Mouse (Mus musculus): ENCODE measurements around the gene Tmem100.

Tmem100 gene

DNA sequence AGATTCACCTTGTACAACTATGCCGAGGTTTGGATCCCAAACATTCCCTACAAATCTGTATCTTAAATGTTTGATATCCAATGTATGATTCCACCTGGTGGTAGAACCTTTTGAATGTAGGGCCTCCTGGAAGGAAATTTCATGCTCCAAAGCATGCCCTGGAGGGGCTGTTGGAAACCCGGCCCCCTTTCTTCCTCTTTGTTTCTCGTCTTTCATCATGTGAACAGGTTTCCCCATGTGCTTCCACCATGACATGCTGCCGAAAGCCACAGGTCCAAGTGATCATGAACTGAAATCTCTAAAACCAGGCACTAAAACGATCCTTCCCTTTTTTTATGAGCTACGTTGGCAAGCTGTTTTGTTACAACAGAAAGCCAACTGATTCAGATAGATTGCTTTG lies 16.5 kb upstream of the Tmem100 start:
- DNase-seq (ENCODE audit: low read depth, low spot score), result no peak

DNA sequence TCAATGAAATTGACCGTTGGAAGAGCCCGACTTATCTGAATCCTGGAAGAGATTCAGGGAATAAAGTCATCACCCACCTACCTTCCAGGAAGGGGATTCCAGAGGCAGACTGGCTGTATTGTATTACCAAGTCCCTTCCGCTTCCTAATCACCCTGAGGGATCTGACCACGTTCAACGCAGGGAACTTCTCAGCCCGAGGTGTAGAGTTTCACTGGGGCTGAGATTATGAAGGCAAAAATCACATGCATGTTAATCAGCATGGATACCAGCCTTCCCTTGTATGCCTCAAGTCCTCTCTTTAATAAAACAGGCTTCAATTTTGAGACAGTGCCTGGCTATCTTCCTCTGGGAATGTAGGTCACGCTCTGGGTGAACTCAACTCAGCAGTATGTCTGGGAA lies 14.9 kb upstream of the Tmem100 start:
- no peak for DNase-seq (ENCODE audit: low read depth, low spot score)

DNA sequence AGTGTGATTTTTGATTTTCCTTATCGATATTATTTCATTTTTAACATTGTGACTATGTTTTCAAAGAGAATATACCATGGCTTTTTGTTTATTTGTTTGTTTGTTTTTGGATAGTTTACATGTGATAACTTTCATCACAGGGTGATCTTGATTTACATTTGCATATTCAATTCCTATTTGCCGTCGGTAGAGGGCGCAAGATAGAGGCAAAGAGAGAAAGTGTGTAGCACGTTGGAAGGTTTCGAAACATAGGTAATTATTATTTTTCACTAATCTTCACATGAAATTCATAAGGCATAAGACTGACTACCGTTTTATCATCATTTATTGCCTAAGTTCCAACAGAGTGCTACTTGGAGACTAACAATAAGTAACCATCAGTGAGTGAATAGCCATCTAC lies 11.0 kb upstream of the Tmem100 start:
- peak; percentile 46 for DNase-seq (ENCODE audit: low read depth, low spot score)

DNA sequence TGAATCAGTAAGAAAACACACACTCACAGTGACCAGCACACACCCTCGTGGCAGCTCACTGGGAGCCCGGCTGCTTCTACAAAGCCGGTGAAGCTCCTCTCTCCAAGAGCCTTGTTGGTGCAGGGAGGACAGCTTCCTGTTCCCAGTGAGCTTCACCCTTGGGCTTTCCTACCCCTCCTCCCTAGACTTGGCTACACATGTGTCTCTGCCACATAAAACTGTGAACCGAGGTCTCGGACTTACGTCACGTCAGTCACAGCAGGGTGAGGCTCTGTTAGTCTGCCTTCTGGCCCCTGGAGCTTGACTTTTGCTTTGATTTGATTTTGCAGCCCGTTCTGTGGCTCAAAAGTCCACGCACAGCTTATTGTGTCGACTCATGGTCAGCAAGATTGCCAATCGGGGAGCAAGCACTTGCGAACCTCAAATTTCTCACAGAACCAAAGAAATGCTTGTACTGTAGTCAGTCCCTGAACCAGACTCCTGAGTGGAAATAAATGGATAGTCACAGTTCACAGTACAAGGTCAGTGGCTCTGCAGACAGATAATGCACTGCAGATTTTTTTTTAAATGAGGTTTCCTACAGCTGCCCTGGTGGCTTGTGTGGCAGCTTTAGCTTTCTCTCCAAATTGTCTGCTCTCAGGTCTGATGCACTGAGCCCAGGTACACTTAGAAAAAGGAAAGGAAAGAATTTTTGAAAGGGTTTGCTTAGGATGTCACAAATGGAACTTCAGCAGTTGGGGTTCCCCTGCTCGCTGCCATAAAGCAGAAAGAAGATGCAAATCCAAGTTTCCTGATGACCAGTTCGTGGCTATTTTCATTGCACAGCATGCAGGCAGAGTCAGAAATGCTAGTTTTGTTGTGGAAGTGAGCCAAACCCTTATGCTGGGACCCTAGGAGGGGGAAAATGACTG lies 4.0 kb upstream of the Tmem100 start:
- peak; percentile 71 for DNase-seq (ENCODE audit: low read depth, low spot score)

DNA sequence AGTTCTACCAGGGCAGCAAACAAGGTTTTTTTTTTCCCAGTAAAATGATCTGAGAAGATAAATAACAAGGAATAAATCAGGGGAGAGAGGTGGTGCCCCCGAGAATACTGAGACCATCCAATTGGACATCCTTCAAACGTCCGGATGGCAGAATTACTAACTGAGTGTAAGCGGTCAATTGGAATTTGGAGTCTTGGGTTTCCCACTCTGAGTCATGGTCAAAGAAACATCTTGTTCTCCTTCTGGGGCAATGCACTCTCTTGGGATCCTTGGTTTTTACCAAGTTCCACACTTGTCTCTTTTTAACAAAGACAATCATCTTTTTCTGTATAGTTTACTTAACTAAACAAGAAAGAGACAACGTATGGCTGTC lies 3.4 kb upstream of the Tmem100 start:
- peak; percentile 59 for DNase-seq (ENCODE audit: low read depth, low spot score)

DNA sequence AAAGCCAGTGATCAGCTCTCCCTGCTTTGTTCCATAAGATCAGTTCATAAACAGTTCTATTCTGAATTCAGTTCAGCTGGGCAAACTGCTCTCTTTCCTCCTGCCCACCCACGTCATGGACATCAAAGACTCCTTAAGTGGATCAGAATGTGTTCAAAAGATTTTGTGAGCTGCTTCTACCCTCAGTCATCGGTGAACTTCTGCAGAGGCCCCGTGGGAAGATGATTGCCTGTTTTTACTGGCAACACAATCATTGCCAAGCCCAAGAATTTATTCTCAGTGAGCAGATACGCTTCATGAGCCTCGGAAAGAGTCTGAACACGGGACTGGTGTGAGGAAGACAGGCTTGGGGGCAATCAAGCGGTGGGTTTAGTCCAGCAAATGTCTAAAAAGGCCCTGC lies 2.9 kb upstream of the Tmem100 start:
- DNase-seq (ENCODE audit: low read depth, low spot score), result peak; percentile 32

DNA sequence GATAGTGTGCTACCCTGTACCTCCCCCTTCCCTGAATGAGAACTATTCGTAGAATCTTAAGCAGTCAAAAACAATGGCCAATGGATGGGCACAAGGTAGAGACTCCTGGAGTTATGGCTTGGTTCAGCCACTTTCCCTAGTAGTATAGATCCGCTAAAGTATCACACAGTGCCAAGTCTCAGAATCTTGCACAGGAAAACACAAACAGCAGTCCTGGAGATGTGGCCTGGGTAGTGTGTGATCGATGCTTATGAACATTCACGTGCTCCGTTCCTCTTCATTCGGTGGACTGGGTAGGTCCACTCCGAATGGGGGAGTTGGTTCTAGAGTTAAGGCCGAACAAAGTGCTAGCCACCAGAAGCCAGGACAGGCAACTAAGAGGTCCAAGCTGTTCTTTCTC lies 1.4 kb upstream of the Tmem100 start:
- no peak for DNase-seq (ENCODE audit: low read depth, low spot score)

DNA sequence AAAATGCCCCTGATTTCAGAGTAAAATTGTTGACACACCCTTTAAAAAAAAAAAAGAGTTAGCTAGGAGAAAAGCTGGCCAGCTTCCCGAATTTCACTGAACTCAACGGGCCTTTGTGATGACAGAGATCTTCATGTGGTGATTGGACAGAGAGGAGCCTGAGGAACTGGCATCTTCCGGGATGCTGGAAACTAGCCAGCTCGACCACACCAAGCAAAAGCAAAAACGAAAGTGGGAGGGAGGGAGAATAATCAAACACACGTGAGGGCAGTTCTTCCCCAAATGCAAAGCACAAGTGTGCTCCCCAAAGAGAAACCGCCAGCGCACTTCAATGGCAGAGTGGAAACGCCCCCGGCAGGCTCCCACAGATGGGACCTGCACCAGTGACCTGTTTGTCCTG lies 794 bp upstream of the Tmem100 start:
- peak; percentile 91 for DNase-seq (ENCODE audit: low read depth, low spot score)

DNA sequence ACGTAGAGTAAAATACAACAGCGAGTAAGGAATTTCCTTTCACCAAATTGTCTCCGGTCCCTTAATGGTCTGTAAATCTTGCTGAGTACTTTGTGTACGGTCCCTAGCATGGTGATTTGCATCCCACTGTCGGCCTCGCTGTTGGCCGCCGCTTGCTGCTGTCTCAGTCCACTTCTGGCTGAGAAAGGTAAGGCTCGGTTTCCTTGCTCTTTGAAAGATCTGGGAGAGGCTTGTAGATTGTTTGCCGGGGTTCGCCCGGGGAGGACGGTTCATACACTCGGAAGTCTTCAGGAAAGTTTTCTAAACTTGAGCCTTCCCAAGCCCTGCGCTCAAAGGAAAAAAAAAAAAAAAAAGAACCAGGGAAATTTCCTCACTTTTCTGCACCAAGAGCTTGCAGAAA lies 409 bp downstream of the Tmem100 start:
- DNase-seq (ENCODE audit: low read depth, low spot score), result peak; percentile 61

DNA sequence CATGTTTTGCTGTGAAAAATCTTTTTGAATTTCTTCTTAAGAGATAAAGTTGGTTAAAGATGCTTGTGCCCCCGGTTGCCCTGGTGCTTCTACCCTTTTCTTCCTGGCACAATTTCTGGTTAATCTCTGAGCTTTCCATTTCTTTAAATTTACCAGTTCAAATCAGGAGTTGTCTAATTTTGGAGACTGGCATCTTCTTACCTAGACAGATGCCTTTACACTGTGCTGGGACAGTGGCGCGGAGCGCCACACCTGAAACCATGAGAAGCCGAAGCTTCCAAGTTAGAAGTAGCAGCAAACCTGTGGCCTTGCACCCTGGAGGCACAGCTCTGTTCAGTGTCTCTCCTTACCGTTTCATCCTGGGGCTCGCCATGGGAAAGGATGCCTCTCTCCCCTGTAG lies 928 bp downstream of the Tmem100 start:
- DNase-seq (ENCODE audit: low read depth, low spot score), result no peak

DNA sequence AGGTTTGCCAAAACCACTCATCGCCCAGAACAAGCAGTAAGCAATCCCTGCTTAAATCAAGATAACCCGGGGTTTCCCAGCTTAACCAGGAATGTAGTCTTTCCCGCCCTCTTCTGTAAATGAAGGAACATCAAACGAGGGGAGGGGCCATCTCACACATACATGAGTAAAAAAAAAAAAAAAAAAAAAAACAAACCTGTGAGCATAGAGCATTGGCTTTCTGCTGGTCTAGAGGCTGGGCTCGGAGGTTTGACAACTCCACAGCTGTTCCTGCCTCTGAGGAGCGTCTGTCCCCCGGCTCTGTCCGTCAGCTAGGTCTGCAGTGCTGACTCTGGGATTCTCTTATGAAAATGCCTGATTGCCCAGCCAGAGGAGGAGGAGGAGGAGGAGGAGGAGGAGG lies 2.7 kb downstream of the Tmem100 start:
- peak; percentile 32 for DNase-seq (ENCODE audit: low read depth, low spot score)

DNA sequence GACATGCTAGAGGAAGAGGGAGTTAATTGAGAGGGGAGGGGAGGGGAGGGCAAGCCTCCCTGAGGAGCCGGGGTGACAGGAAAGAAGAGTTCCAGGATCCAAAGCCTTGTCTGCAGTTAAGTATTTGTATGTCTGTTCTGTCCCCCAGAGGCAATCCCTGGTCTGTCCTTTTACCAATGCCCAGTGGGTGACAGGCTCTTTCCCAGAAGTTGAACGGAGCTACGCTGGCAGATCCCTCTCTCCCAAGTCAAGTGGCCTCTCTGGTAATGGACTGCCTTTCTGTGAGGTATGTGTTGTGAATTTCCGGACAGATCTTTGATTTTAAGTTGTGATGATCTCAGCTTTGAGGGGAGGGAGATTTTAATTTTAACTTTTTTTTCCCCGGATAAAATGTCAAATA lies 3.3 kb downstream of the Tmem100 start:
- peak; percentile 28 for DNase-seq (ENCODE audit: low read depth, low spot score)

DNA sequence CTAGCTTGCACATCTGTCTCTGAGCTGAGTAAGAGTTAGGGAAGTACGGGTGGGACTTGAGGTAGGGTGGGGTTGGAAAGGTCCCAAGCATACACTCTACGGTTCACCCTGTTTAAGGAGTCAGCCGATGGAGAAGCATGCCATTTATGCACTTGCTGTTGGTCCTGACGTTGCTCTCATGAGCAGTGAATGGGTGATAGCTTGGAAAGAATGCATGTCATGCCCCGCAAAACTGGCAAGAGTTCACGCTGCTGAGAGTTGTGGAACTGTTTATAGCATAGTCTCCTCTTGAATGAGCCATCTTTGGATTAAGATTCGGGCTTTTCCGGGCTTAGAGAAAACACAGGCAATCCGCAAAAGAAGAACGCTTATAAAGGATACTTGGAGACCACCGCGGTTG lies 4.5 kb downstream of the Tmem100 start:
- peak; percentile 39 for DNase-seq (ENCODE audit: low read depth, low spot score)

DNA sequence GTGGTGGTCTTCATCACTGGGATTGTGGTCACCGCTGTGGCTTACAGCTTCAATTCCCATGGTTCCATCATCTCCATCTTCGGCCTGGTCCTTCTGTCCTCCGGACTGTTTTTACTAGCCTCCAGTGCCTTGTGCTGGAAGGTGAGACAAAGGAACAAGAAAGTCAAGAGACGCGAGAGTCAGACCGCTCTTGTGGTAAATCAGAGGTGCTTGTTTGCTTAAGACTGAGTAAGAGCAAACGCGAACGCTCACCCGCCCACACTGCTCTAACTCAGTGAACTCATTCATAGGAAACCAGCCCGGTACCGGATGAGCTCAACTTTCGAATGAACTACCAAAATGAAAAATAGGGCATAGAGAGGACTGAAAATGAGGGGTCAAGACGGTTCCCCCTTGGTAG lies 5.4 kb downstream of the Tmem100 start:
- no peak for DNase-seq (ENCODE audit: low read depth, low spot score)

DNA sequence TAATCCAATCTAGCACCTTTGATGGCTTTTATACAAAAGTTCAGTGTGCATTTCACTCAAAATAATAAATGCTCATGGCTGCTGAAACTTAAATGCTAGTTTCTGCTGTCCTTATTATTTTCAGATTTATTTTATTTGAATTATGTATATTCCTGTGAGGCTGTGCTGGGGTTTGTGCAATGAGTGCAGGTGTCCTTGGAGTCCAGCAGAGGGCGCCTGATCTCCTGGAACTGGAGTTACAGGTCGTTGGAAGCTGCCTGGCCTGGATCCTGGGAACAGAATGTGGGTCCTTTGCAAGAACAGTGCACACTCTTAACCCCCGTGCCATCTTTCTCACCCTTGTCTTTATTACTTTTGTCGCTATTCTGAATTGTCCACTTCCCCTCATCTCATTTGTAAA lies 6.3 kb downstream of the Tmem100 start:
- no peak for DNase-seq (ENCODE audit: low read depth, low spot score)

DNA sequence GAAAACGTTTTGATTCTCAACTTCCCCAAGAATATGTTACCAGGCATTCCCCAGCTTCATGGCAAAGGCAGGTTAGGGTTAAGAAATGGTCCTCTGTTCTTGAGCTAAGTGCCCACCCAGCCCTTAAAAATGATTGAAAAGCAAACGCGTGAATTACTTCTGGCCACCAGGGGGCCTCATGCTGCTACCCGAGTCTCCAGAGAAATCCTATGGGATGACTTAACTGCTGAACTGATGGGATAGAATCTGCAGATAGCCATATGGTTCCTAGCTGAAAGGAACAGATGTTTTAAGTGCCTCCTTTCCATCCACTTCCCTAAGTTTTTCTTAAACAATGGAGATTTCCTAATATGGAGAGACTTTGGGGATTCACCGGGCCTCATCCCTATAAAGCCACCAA lies 7.9 kb downstream of the Tmem100 start:
- peak; percentile 31 for DNase-seq (ENCODE audit: low read depth, low spot score)

DNA sequence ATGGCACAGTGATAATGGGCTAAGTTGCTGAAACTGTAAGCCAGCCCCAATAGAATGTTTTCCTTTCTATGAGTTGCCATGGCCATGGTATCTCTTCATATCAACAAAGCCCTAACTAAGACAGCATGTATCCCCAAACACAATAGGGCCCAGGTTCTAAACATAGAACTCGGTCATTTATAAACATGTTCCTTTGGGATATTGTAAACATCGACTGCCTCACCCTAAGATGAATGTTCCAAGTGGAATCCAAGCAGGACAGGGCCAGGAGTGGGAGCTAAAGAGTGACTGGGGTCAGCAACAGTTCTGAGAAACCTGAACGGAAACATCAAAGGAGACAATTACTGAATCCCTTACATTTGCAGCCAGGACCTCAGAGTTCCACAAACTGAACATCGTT lies 14.3 kb downstream of the Tmem100 start:
- no peak for DNase-seq (ENCODE audit: low read depth, low spot score)

DNA sequence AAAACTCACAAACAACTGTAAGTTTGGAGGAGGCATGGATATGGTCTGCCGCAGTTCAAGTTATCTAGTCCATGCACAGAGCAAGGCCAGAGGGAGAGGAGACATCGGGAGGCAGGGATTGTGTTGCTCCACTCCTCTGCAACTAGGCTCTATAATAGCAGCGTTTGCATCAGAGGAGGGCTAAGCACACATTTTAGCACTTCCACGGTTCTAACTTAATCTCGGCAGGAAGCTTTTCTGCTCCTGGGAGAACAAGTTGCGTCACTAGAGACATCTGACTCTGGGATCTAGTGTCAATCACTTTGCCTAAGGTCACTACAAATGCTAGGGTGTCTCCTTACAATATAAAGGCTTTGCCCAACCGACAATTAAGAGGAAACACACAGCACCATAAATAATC lies 16.1 kb downstream of the Tmem100 start:
- peak; percentile 86 for DNase-seq (ENCODE audit: low read depth, low spot score)

DNA sequence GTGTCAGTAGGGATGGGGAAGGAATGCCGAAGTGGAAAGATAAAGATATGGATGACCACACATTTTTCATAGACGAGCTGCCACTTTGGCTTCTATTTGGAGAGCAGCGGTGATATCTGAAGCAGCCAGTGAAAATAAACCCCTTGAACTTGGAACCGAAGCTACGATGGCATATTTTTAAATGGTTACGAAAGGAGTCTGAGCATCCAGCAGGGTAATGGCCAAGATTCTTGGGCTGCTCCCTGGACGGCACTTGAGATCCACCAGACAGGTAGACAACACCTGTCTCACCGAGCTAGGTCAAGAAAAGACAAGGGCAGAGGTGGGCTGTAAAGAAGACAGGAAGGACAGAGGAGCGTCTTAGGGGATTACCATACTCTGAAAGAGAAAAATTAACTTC lies 17.1 kb downstream of the Tmem100 start:
- peak; percentile 59 for DNase-seq (ENCODE audit: low read depth, low spot score)

DNA sequence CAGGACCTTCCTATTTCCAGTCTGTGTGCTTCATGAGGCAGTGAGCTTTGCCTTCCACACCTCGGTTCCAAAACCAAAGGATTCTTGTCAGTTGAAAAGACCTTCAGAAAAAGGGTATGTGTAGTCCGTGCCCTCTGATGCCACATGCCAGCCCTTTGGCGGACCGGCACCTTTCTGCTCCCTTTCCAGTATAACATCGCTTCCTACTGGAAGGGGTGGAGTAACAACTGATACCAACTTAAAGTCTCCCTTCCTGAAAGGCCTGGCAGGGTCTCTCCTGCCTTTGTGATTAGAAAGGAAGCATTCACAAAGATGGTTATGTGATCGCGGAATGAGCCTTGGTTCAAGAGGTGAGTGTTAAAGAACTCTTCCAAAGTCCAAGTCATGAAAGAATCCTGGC lies 19.9 kb downstream of the Tmem100 start:
- DNase-seq (ENCODE audit: low read depth, low spot score), result no peak

DNA sequence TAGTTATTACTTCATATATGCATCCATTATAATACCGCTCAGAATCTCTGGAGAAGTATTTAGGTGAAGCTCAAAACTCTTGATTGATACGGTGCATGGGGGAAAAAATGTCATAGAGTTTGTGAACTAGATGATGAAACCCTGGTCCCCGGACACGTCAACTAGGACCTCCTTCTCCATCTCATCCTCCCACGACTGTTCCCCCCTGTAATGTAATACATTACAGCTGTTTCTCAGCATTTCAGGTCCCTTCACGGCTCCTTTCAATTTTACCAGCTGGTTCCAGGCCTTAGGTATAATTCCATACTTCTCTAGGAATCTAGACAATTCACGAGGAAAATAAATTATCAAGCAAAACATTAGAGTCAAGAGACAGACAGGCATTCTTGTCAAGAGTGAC lies 22.6 kb downstream of the Tmem100 start:
- DNase-seq (ENCODE audit: low read depth, low spot score), result no peak

DNA sequence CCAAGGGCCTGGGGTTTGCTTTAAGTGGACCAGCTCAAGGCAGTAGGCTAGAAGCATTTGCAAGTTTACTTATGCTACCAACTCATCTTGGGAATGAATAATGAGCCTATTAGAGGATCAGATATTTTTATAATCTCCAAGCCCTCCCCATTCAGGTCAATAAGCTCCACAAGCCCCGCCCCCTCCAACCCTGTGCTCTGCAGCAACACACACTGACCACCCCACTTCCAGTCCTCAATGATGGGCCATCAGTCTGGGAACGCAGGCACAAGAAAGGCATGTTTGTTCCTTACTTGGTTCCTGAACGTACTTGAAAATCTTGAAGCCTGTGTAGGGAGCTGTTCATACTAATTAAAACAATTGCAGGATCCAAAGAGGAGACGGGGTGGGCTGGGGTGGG lies 23.7 kb downstream of the Tmem100 start:
- no peak for DNase-seq (ENCODE audit: low read depth, low spot score)

DNA sequence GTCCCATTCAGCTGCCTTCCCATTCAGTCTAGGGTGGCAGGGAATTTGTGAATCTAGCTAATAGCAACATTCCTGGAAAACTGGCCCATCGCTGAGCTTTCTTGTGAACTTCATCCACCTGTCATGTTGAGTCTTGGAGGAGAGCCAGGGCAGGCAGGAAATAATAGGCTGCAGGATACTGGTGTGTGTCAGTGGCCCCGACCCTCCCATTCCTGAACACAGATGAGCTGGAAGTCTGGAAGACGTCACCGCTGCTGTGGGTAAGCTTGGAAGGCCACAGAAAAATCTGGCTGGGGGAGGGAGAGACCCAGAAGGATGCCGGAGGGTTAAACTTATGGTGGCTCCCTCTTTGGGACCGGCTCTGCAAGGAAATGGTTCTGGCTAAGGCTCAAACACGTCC lies 24.3 kb downstream of the Tmem100 start:
- DNase-seq (ENCODE audit: low read depth, low spot score), result no peak

DNA sequence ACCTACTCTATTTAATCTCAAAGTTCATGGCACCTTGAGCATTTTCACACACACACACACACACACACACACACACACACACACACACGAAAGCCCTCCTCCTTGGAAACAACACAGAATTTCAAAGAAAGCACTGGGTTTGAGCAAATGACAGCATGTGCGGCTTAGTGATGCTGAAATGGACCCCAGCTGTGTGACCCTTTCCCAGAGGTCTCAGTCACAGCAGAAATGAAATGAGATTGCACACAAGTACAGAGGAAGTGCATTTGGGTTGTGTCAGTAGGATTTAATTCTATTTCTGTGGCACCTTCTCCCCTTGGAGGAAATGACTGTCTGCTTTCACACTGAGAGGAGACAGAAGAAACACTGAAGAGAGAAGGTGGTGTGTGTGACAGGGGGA lies 26.9 kb downstream of the Tmem100 start:
- DNase-seq (ENCODE audit: low read depth, low spot score), result no peak

Measured in skeletal muscle tissue, adult 2 months (tissue).